Comparison of ENCODE assay signal across 24 mouse cellular contexts in genomic region chr16:84966096-84966495, GRCm38 (mm10).
DNase-seq lines count a peak whose midpoint lies in the region; ATAC-seq and TF ChIP-seq lines count a peak whose summit lies in the region.
"Had no signal": no experiment of that assay in that cellular context is flagged by ENCODE, and none has a peak within 500 bp of the region (broad histone marks: within the 10 kb centered on the region; RNA-seq: fewer than 3 reads in every experiment).

No protein-coding gene starts in this region.

- TF ChIP-seq POLR2A in heart, adult 2 months (IDR thresholded peaks at IDR 0.05; ENCODE audit: insufficient read depth, low read depth, low read length) = no peak

- H3K9me3 ChIP-seq in midbrain, embryonic 13.5 days = no peaks in the 10 kb centered on the region
- H3K9me3 ChIP-seq in midbrain, embryonic 10.5 days (replicated peaks) = no peaks in the 10 kb centered on the region
- no peaks in the 10 kb centered on the region for H3K9me3 ChIP-seq in hindbrain, embryonic 13.5 days
- H3K9me3 ChIP-seq in neural tube, embryonic 14.5 days (ENCODE audit: control insufficient read depth, low read length) = no peaks in the 10 kb centered on the region
- H3K9me3 ChIP-seq: embryonic facial prominence, embryonic 15.5 days; limb, embryonic 10.5 days; liver, embryonic 15.5 days; lung, embryonic 15.5 days had no signal

- H3K27me3 ChIP-seq in heart, adult 2 months (ENCODE audit: control insufficient read depth, insufficient read depth, low read length) = no peaks in the 10 kb centered on the region
- H3K27me3 ChIP-seq in midbrain, embryonic 13.5 days = no peaks in the 10 kb centered on the region
- no peaks in the 10 kb centered on the region for H3K27me3 ChIP-seq in midbrain, embryonic 10.5 days (ENCODE audit: low read depth, poor library complexity, severe bottlenecking)
- no peaks in the 10 kb centered on the region for H3K27me3 ChIP-seq in hindbrain, embryonic 13.5 days
- H3K27me3 ChIP-seq in neural tube, embryonic 14.5 days (ENCODE audit: control insufficient read depth, insufficient read depth, low read length) = no peaks in the 10 kb centered on the region
- H3K27me3 ChIP-seq: embryonic facial prominence, embryonic 15.5 days; liver, embryonic 15.5 days; lung, embryonic 15.5 days had no signal

- peak; percentile 55; the same call in 1 of the 2 replicates for ATAC-seq in midbrain, embryonic 13.5 days
- no peak for ATAC-seq in hindbrain, embryonic 13.5 days (ENCODE audit: low FRiP score)
- peak; percentile 50; the same call in 1 of the 2 replicates for ATAC-seq in neural tube, embryonic 14.5 days (ENCODE audit: low read depth)
- ATAC-seq: intestine, embryonic 16.5 days had no signal

- H3K27ac ChIP-seq in heart, adult 2 months = no peak overlapping the region
- H3K27ac ChIP-seq in midbrain, embryonic 13.5 days = peak overlapping the region; percentile 19; the same call in 1 of the 2 replicates
- no peak overlapping the region for H3K27ac ChIP-seq in midbrain, embryonic 10.5 days (replicated peaks)
- H3K27ac ChIP-seq in hindbrain, embryonic 13.5 days = peak overlapping the region; percentile 25
- H3K27ac ChIP-seq in neural tube, embryonic 14.5 days (ENCODE audit: low read depth, low read length) = peak overlapping the region; percentile 34
- H3K27ac ChIP-seq: embryonic facial prominence, embryonic 15.5 days; gastrocnemius, adult 2 months; limb, embryonic 10.5 days; liver, embryonic 15.5 days; lung, embryonic 15.5 days had no signal

- H3K4me3 ChIP-seq in heart, adult 2 months = no peak overlapping the region
- no peak overlapping the region for H3K4me3 ChIP-seq in midbrain, embryonic 13.5 days (replicated peaks)
- H3K4me3 ChIP-seq in midbrain, embryonic 10.5 days = no peak overlapping the region
- no peak overlapping the region for H3K4me3 ChIP-seq in hindbrain, embryonic 13.5 days
- no peak overlapping the region for H3K4me3 ChIP-seq in neural tube, embryonic 14.5 days (ENCODE audit: low read depth, low read length)
- H3K4me3 ChIP-seq: embryonic facial prominence, embryonic 15.5 days; gastrocnemius, adult 2 months; limb, embryonic 10.5 days; liver, embryonic 15.5 days; lung, embryonic 15.5 days had no signal

- H3K4me1 ChIP-seq in heart, adult 2 months (ENCODE audit: control insufficient read depth, insufficient read depth, low read length) = no peaks in the 10 kb centered on the region
- H3K4me1 ChIP-seq in midbrain, embryonic 13.5 days (replicated peaks) = peaks cover 8% of the 10 kb centered on the region; the same call in 1 of the 2 replicates
- H3K4me1 ChIP-seq in midbrain, embryonic 10.5 days = 0 out of 2 replicates have a peak, but pooled peaks cover 4% of the 10 kb centered on the region
- H3K4me1 ChIP-seq in hindbrain, embryonic 13.5 days (replicated peaks) = peaks cover 8% of the 10 kb centered on the region; the same call in 1 of the 2 replicates
- peaks cover 8% of the 10 kb centered on the region; the same call in 1 of the 2 replicates for H3K4me1 ChIP-seq in neural tube, embryonic 14.5 days (ENCODE audit: control insufficient read depth, insufficient read depth, low read length)
- H3K4me1 ChIP-seq: embryonic facial prominence, embryonic 15.5 days; limb, embryonic 10.5 days; liver, embryonic 15.5 days; lung, embryonic 15.5 days had no signal

- H3K79me2 ChIP-seq in heart, adult 2 months (replicated peaks; ENCODE audit: control insufficient read depth, insufficient read depth, low read length) = no peaks in the 10 kb centered on the region

- intact Hi-C loops in heart, adult 2 months (cut with DNase I) = no loop called here

- DNase-seq in heart, adult 11 months = peak; percentile 55
- DNase-seq in heart, adult 2 months = no peak
- DNase-seq in midbrain, embryonic 10.5 days (ENCODE audit: low spot score) = no peak
- DNase-seq in cerebellum, postnatal 4 days (ENCODE audit: low spot score in 2 of 2) = no peak
- DNase-seq in thymus, adult 18-20 months = no peak
- DNase-seq: adrenal gland, postnatal 25 days; cerebellum, adult 11-12 months; cerebellum, postnatal 36 days; gastrocnemius, adult 2 months; kidney, postnatal 36 days; layer of hippocampus, adult 9-11 months; liver; lung, postnatal 36 days; thymus, adult 2 months; thymus, postnatal 4 days had no signal

- TF ChIP-seq EP300 in heart, adult 2 months (IDR thresholded peaks at IDR 0.05; ENCODE audit: insufficient read depth, low read depth, low read length) = no peak

- peaks cover 2% of the 10 kb centered on the region; the same call in 1 of the 2 replicates for H3K36me3 ChIP-seq in heart, adult 2 months (ENCODE audit: control insufficient read depth, insufficient read depth, low read length)
- peaks cover 64% of the 10 kb centered on the region for H3K36me3 ChIP-seq in midbrain, embryonic 13.5 days
- H3K36me3 ChIP-seq in midbrain, embryonic 10.5 days = peaks cover 90% of the 10 kb centered on the region
- H3K36me3 ChIP-seq in hindbrain, embryonic 13.5 days = peaks cover 63% of the 10 kb centered on the region
- peaks cover 14% of the 10 kb centered on the region; the same call in 1 of the 2 replicates for H3K36me3 ChIP-seq in neural tube, embryonic 14.5 days (ENCODE audit: control insufficient read depth, insufficient read depth, low read length)
- H3K36me3 ChIP-seq: liver, embryonic 15.5 days had no signal

- no peak overlapping the region for H3K4me2 ChIP-seq in midbrain, embryonic 13.5 days (replicated peaks)
- H3K4me2 ChIP-seq in hindbrain, embryonic 13.5 days = no peak overlapping the region
- H3K4me2 ChIP-seq in neural tube, embryonic 14.5 days (ENCODE audit: low read depth, low read length) = no peak overlapping the region
- H3K4me2 ChIP-seq: embryonic facial prominence, embryonic 15.5 days; heart, embryonic 11.5 days; liver, embryonic 15.5 days; lung, embryonic 15.5 days had no signal

- H3K9ac ChIP-seq in heart, adult 2 months (ENCODE audit: low read depth, low read length) = no peak overlapping the region
- H3K9ac ChIP-seq in midbrain, embryonic 13.5 days (replicated peaks) = no peak overlapping the region
- H3K9ac ChIP-seq in hindbrain, embryonic 13.5 days = no peak overlapping the region
- no peak overlapping the region for H3K9ac ChIP-seq in neural tube, embryonic 14.5 days (replicated peaks; ENCODE audit: low read depth, low read length)
- H3K9ac ChIP-seq: embryonic facial prominence, embryonic 15.5 days; liver, embryonic 15.5 days; lung, embryonic 15.5 days had no signal

- WGBS in heart, adult 2 months = 92% methylated on average over 13 of the region's 13 CpGs
- 64% methylated on average over 13 of the region's 13 CpGs for WGBS in midbrain, embryonic 13.5 days
- 86% methylated on average over 13 of the region's 13 CpGs for WGBS in midbrain, embryonic 10.5 days
- WGBS in hindbrain, embryonic 13.5 days = 52% methylated on average over 13 of the region's 13 CpGs
- 43% methylated on average over 13 of the region's 13 CpGs for WGBS in neural tube, embryonic 14.5 days

- no peak for TF ChIP-seq CTCF in heart, adult 2 months (IDR thresholded peaks at IDR 0.05)

Comparison
In these comparisons a context has a peak if more than half of its experiments do, and no peak if none do; other contexts are left out.
1. H3K27ac ChIP-seq: peak in midbrain, embryonic 13.5 days (single experiment), hindbrain, embryonic 13.5 days (single experiment) and neural tube, embryonic 14.5 days (single experiment); none in heart, adult 2 months (single experiment) and midbrain, embryonic 10.5 days (single experiment).